Mouse (Mus musculus) heart, embryonic 16.5 days (tissue): ENCODE measurements around the gene Rab7. TPM values are rescaled to one million over a fixed set of nuclear protein-coding genes. Genes with fewer than 3 reads are reported as not detected.
A peak's percentile ranks its signal among the peaks of the same experiment; 100 is the strongest.

ENCODE experiments used
- ATAC-seq: fragments of 200-750 bp; cut with Nextera tagmentation; replicated peaks from 2 replicates; pipeline ENCODE4 v1.8.0; 2017; ENCODE audit warnings: moderate number of reproducible peaks; ENCODE audit not compliant: insufficient read depth, low FRiP score; ENCODE audit errors: extremely low read depth
- H3K27ac ChIP-seq: fragments of 300-500 bp; sonication (generic); 2 replicates; pipeline ENCODE4 v1.5.1; 2014; ENCODE audit warnings: mild to moderate bottlenecking, low read length, control low read depth, moderate library complexity
- H3K27me3 ChIP-seq: fragments of 300-500 bp; sonication (generic); 2 replicates; pipeline ENCODE4 v1.6.1; 2014; ENCODE audit warnings: low read length, mixed read lengths; ENCODE audit not compliant: control insufficient read depth, insufficient read depth
- H3K36me3 ChIP-seq: fragments of 300-500 bp; sonication (generic); 2 replicates; pipeline ENCODE4 v1.6.1; 2014; ENCODE audit not compliant: control insufficient read depth, insufficient read depth
- H3K4me1 ChIP-seq: fragments of 300-500 bp; sonication (generic); 2 replicates; pipeline ENCODE4 v1.6.1; 2014; ENCODE audit warnings: low read length, mixed read lengths; ENCODE audit not compliant: control insufficient read depth, insufficient read depth
- H3K4me2 ChIP-seq: fragments of 300-500 bp; sonication (generic); 2 replicates; pipeline ENCODE4 v1.6.1; 2014; ENCODE audit warnings: low read depth, mild to moderate bottlenecking, control low read depth, low read length
- H3K4me3 ChIP-seq: fragments of 300-500 bp; sonication (generic); 2 replicates; pipeline ENCODE4 v1.5.1; 2014; ENCODE audit warnings: mild to moderate bottlenecking, control low read depth, low read length
- H3K9ac ChIP-seq: fragments of 300-500 bp; sonication (generic); 2 replicates; pipeline ENCODE4 v1.6.1; 2014; ENCODE audit warnings: low read length, control low read depth
- H3K9me3 ChIP-seq: fragments of 300-500 bp; sonication (generic); replicated peaks from 2 replicates; pipeline ENCODE4 v1.6.1; 2016; ENCODE audit warnings: low read length; ENCODE audit not compliant: control insufficient read depth
- WGBS: fragments of 180-500 bp; shearing (Covaris S2); extraction: QIAGEN DNeasy Blood & Tissue Kit; methylation state at CpG from one replicate; pipeline ENCODE4 v1.1.7; 2014; 5-methylcytosine and 5-hydroxymethylcytosine counted together
- polyA plus RNA-seq: library from polyadenylated mRNA; unstranded; fragments of >200 nt; fragmentation: Nextera tagmentation; extraction: Ambion mirVana; gene quantifications from 2 replicates; pipeline ENCODE4 v1.2.1, GENCODE M21; 2015

Gene Rab7
- polyA plus RNA-seq, 1 experiment from 2014 or later, result 256 TPM

GRCm38 (mm10) chr6:87997706-87998265, 47.3 kb downstream of the Rab7 start:
- H3K36me3 ChIP-seq, result peaks cover 15% of the 10 kb centered on the region
- no peak overlapping the region for H3K27ac ChIP-seq
- no peaks in the 10 kb centered on the region for H3K27me3 ChIP-seq
- no peak overlapping the region for H3K4me2 ChIP-seq
- peaks cover 8% of the 10 kb centered on the region for H3K4me1 ChIP-seq
- no peak for ATAC-seq
- 49% methylated on average over 7 of the region's 7 CpGs for WGBS
- H3K9me3 ChIP-seq, result no peaks in the 10 kb centered on the region
- H3K4me3 ChIP-seq, result no peak overlapping the region
- no peak overlapping the region for H3K9ac ChIP-seq

DNA sequence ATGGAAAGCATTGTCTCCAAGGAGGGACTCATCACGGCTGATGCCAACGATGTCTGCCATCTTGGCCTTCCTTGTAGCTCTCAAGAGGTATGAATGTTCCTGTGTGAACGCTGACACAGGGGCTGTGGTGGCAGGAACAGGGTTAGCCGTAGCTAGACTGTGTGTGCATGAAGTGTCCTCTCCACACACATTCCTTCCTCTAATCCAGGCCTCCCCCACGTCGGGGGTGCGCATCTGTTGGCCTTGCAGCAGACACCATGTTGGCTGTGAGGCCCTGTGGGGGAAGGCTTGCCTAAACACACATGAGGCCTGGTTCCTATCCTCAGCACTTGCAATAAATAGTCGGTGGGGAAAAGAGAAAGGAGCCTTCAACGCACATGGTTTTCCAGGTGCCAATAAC, 48.5 kb downstream of the Rab7 start:
- H3K9ac ChIP-seq, result no peak overlapping the region
- H3K27ac ChIP-seq, result no peak overlapping the region
- peaks cover 11% of the 10 kb centered on the region for H3K36me3 ChIP-seq
- WGBS, result 66% methylated on average over 9 of the region's 9 CpGs
- no peaks in the 10 kb centered on the region for H3K27me3 ChIP-seq
- no peak overlapping the region for H3K4me3 ChIP-seq
- H3K4me1 ChIP-seq, result peaks cover 8% of the 10 kb centered on the region
- H3K4me2 ChIP-seq, result no peak overlapping the region
- ATAC-seq, result no peak
- no peaks in the 10 kb centered on the region for H3K9me3 ChIP-seq

GRCm38 (mm10) chr6:87995519-87995918, 49.6 kb downstream of the Rab7 start:
- Histone ChIP-seq H3K4me3 (no peak overlapping the region), H3K9me3 (no peaks in the 10 kb centered on the region), H3K4me2 (no peak overlapping the region), H3K27ac (no peak overlapping the region), H3K9ac (no peak overlapping the region), H3K36me3 (peaks cover 1% of the 10 kb centered on the region; the same call in 1 of the 2 replicates), H3K27me3 (no peaks in the 10 kb centered on the region), H3K4me1 (peaks cover 8% of the 10 kb centered on the region)
- WGBS, result 55% methylated on average over 4 of the region's 4 CpGs
- no peak for ATAC-seq

GRCm38 (mm10) chr6:87993790-87994571, 51.1 kb downstream of the Rab7 start:
- no peaks in the 10 kb centered on the region for H3K27me3 ChIP-seq
- peaks cover 8% of the 10 kb centered on the region for H3K4me1 ChIP-seq
- peak overlapping the region; percentile 52 for H3K4me2 ChIP-seq
- H3K9ac ChIP-seq, result no peak overlapping the region; the same call in 1 of the 2 replicates
- no peak overlapping the region for H3K27ac ChIP-seq
- ATAC-seq, result peak; percentile 29
- peak overlapping the region; percentile 28; the same call in 1 of the 2 replicates for H3K4me3 ChIP-seq
- WGBS, result 10% methylated on average over 18 of the region's 18 CpGs
- H3K36me3 ChIP-seq, result no peaks in the 10 kb centered on the region
- no peaks in the 10 kb centered on the region for H3K9me3 ChIP-seq

GRCm38 (mm10) chr6:87992733-87993132, 52.3 kb downstream of the Rab7 start:
- no peak overlapping the region for H3K9ac ChIP-seq
- H3K4me1 ChIP-seq, result peaks cover 8% of the 10 kb centered on the region
- no peaks in the 10 kb centered on the region for H3K36me3 ChIP-seq
- H3K27ac ChIP-seq, result no peak overlapping the region
- H3K9me3 ChIP-seq, result no peaks in the 10 kb centered on the region
- no peak overlapping the region for H3K4me3 ChIP-seq
- 56% methylated on average over 6 of the region's 6 CpGs for WGBS
- ATAC-seq, result no peak
- H3K27me3 ChIP-seq, result no peaks in the 10 kb centered on the region
- no peak overlapping the region for H3K4me2 ChIP-seq

DNA sequence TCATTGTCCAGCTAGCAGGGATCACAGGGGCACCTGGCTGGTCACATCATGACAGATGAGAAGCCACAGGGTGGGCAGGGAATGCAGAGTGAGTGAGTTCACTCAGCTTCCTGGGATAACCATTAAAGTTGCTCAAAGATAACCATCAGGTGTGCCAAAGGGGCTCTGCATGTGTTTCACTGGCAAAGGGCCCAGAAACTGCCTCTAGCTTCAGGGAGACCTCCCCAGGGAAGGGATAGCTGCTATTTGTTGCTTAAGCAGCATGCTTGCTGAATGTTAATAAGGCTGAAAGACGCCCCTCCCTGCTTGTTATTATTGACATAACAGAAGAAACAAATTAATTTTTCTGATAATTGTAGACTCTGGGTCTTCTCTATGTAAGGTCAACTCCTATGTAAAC, 53.2 kb downstream of the Rab7 start:
- Histone ChIP-seq H3K9ac (no peak overlapping the region), H3K27me3 (no peaks in the 10 kb centered on the region), H3K27ac (no peak overlapping the region), H3K4me2 (no peak overlapping the region), H3K9me3 (no peaks in the 10 kb centered on the region), H3K36me3 (no peaks in the 10 kb centered on the region), H3K4me1 (peaks cover 8% of the 10 kb centered on the region), H3K4me3 (no peak overlapping the region)
- no peak for ATAC-seq
- WGBS, result 90% methylated on average over 1 of the region's 1 CpGs

GRCm38 (mm10) chr6:87991216-87991615, 53.9 kb downstream of the Rab7 start:
- H3K36me3 ChIP-seq, result no peaks in the 10 kb centered on the region
- H3K27me3 ChIP-seq, result no peaks in the 10 kb centered on the region
- no peak for ATAC-seq
- H3K9me3 ChIP-seq, result no peaks in the 10 kb centered on the region
- no peak overlapping the region for H3K4me3 ChIP-seq
- H3K27ac ChIP-seq, result no peak overlapping the region
- WGBS, result 76% methylated on average over 4 of the region's 4 CpGs
- H3K4me1 ChIP-seq, result peaks cover 8% of the 10 kb centered on the region
- no peak overlapping the region for H3K9ac ChIP-seq
- no peak overlapping the region for H3K4me2 ChIP-seq

GRCm38 (mm10) chr6:87982506-87982905, 62.6 kb downstream of the Rab7 start:
- peaks cover 4% of the 10 kb centered on the region; the same call in 1 of the 2 replicates for H3K36me3 ChIP-seq
- no peaks in the 10 kb centered on the region for H3K9me3 ChIP-seq
- H3K4me2 ChIP-seq, result peak overlapping the region; percentile 93
- peaks cover 12% of the 10 kb centered on the region for H3K4me1 ChIP-seq
- no peak for ATAC-seq
- no peak overlapping the region; the same call in 1 of the 2 replicates for H3K4me3 ChIP-seq
- no peak overlapping the region for H3K9ac ChIP-seq
- H3K27ac ChIP-seq, result no peak overlapping the region
- 68% methylated on average over 9 of the region's 9 CpGs for WGBS
- H3K27me3 ChIP-seq, result 0 out of 2 replicates have a peak, but pooled peaks cover 2% of the 10 kb centered on the region

DNA sequence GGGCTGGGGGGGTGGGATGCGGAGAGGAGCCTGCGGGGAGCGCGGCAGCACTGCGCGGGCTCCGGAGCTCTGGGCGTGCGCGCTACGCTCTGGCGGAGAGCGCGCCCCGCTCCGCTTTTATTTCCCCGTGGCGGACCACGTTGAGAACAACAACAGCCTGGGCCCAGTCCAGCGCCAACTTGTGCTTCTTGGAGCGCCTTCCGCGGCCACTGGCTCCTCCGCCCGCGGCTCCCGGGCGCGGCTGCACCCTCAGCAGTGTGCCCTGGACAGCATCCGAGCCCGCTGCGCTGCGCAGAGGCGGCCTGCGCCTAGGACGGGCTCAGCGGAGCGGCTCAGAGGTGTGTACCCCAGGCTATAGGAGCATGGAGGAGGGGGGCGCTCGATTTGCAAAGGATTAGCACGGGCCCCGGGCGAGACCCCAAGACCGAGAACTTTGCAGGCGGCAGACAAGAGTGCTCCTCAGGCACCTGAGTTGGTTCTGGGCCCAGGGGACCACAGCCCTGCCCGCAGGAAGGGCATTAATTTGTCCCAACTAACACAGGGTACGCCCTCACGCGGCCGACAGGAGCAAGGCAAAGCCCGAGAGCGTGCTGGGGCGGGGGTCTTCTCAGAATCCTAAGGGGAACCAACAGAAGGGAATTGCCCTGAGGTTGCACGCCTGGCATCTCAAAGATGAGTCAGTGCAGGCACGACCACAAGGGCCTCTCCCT, 63.4 kb downstream of the Rab7 start, which contains the start of gene H1fx:
Gene H1fx (minus strand): TSS at position 91 of the 710 bp plus-strand sequence.
- WGBS, result 2% methylated on average over 46 of the region's 55 CpGs
- Histone ChIP-seq H3K4me2 (peak within 1 kb of the TSS; percentile 93), H3K27ac (peak within 1 kb of the TSS; percentile 60), H3K9ac (peak within 1 kb of the TSS; percentile 86), H3K27me3 (0 out of 2 replicates have a peak, but pooled peaks cover 2% of the 10 kb centered on the region), H3K4me1 (peaks cover 12% of the 10 kb centered on the region), H3K4me3 (peak within 1 kb of the TSS; percentile 70), H3K36me3 (peaks cover 4% of the 10 kb centered on the region; the same call in 1 of the 2 replicates), H3K9me3 (no peaks in the 10 kb centered on the region)
- peak; percentile 82 for ATAC-seq
